Mouse (Mus musculus): ENCODE data around the gene Rps6kb2.

The Rps6kb2 gene

GRCm38 (mm10) chr19:4162646-4163542 lies at the start of gene Rps6kb2:
Rps6kb2 (minus strand) TSS chr19:4163354.
- DNase-seq (ENCODE audit: low spot score): peak; percentile 98

- no peak for DNase-seq (ENCODE audit: low spot score)
These were observed 48.9 kb upstream of the Rps6kb2 start for GRCm38 (mm10) chr19:4211891-4212588.

GRCm38 (mm10) chr19:4208563-4208962 lies 45.4 kb upstream of the Rps6kb2 start:
- DNase-seq (ENCODE audit: low spot score): no peak

- peak; percentile 83 for DNase-seq (ENCODE audit: low spot score)
These were observed 43.8 kb upstream of the Rps6kb2 start for GRCm38 (mm10) chr19:4206971-4207370.

- no peak for DNase-seq (ENCODE audit: low spot score)
These were observed 41.7 kb upstream of the Rps6kb2 start for GRCm38 (mm10) chr19:4204889-4205288.

- DNase-seq (ENCODE audit: low spot score): peak; percentile 71
These were observed 40.6 kb upstream of the Rps6kb2 start for GRCm38 (mm10) chr19:4203604-4204326.

- DNase-seq (ENCODE audit: low spot score): peak; percentile 31
These were observed 40.0 kb upstream of the Rps6kb2 start for GRCm38 (mm10) chr19:4203148-4203547.

- DNase-seq (ENCODE audit: low spot score): no peak
These were observed 39.0 kb upstream of the Rps6kb2 start for GRCm38 (mm10) chr19:4202149-4202548.

- DNase-seq (ENCODE audit: low spot score): peak; percentile 98
These were observed 38.2 kb upstream of the Rps6kb2 start, which contains the start of gene Rad9a for GRCm38 (mm10) chr19:4201291-4201909. Rad9a (minus strand) TSS chr19:4201662.

GRCm38 (mm10) chr19:4197180-4197579 lies 34.0 kb upstream of the Rps6kb2 start:
- no peak for DNase-seq (ENCODE audit: low spot score)

GRCm38 (mm10) chr19:4196548-4196947 lies 33.4 kb upstream of the Rps6kb2 start:
- DNase-seq (ENCODE audit: low spot score): no peak

- DNase-seq (ENCODE audit: low spot score): no peak
These were observed 32.9 kb upstream of the Rps6kb2 start for GRCm38 (mm10) chr19:4196048-4196447.

GRCm38 (mm10) chr19:4194776-4195650 lies 31.9 kb upstream of the Rps6kb2 start:
- no peak for DNase-seq (ENCODE audit: low spot score)

- DNase-seq (ENCODE audit: low spot score): no peak
These were observed 31.0 kb upstream of the Rps6kb2 start for GRCm38 (mm10) chr19:4194021-4194724.

GRCm38 (mm10) chr19:4193129-4193528 lies 30.0 kb upstream of the Rps6kb2 start:
- DNase-seq (ENCODE audit: low spot score): no peak

- DNase-seq (ENCODE audit: low spot score): no peak
These were observed 29.3 kb upstream of the Rps6kb2 start for GRCm38 (mm10) chr19:4192251-4192985.

- peak; percentile 96 for DNase-seq (ENCODE audit: low spot score)
These were observed 28.5 kb upstream of the Rps6kb2 start, which contains the start of gene Ppp1ca for GRCm38 (mm10) chr19:4191528-4192250. Ppp1ca (plus strand) TSS chr19:4192065.

- peak; percentile 76 for DNase-seq (ENCODE audit: low spot score)
These were observed 27.7 kb upstream of the Rps6kb2 start, which contains the start of gene Tbc1d10c for GRCm38 (mm10) chr19:4190831-4191334. Tbc1d10c (minus strand) TSS chr19:4191284.

Data from lung, postnatal 25 days (tissue).